Mouse (Mus musculus): ENCODE results near the gene Dnajc22. TPM values are rescaled to one million over a fixed set of nuclear protein-coding genes. Genes with fewer than 3 reads are reported as not detected.

Gene Dnajc22
- polyA plus RNA-seq, 1 experiment, result not detected

DNA sequence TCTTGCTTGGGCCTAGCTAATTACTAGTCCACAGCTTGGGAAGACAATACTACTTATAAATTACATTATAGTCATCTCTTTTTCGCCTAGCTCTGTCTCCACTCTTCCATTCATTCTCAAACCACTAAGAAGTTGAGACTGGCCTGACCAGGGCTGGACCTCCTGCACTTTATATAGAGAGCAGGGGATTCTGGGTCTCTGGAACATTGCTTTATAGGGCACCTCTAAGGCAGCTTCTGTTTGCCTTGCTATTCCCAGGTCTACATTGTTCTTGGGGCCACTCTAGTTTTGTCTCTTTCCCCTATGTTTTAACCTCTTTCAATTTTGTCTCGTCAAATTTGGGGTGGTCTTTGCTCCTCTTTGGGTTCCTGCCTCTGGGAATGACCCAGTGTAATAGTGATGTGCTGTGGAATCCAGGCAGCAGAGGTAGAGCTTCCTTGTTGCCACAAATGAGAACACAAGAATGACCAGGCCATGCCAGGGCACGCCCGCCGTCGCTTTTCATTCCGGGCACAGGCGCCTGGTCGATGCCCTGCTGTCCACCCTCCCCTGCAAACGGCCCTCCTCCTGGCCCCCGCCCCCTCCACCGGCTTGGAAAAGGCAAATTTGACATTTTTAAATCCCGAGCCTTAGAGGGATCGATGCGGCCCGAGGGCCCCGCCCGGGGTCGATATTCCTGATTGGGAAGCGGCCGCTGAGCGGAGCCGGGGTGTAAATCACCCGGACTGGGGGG, 3.3 kb downstream of the Dnajc22 start:
- Histone ChIP-seq H3K9me3 (no peaks in the 10 kb centered on the region), H3K4me1 (peaks cover 62% of the 10 kb centered on the region), H3K4me3 (replicated peaks) (peak overlapping the region; percentile 88), H3K27me3 (replicated peaks) (peaks cover 93% of the 10 kb centered on the region), H3K36me3 (replicated peaks; ENCODE audit: low read length) (no peaks in the 10 kb centered on the region)
- TF ChIP-seq FLI1 (IDR thresholded peaks at IDR 0.05; ENCODE audit: low read length) (no peak), GATA1 (IDR thresholded peaks at IDR 0.05; ENCODE audit: borderline replicate concordance, low read length) (no peak)

DNA sequence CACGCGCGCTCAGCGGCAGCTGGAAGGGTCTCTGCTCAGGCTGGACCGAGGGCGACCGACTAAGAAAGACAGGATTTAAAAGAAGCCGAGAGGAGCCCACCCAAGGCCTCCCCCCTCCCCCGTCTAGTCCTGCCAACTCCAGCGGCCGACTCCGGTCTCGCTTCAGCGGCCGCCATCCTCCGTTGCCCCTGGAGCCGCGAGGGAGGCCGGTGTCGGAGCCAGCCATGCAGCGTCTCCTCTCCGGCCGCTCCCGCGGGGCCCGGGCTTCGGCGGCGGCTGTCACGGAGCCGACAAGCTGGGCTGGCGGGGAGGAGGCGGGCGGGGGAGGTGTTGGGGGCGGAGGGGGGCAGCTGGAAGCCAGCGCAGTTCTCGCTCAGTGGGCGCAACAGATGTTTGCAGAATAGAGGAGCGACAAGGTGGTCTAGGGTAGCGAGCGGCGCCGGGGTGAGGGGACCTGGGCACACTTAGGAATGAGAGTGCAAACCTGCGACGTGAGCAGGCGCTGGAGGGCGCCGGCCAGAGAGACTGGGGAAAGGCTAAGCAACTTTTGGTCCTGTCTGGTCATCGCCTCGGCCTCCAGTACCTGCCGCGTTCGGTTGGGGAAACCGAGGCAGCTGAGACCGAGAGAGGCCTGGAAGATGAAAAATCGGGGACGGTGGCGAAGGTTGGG, 4.0 kb downstream of the Dnajc22 start:
- Histone ChIP-seq H3K36me3 (replicated peaks; ENCODE audit: low read length) (no peaks in the 10 kb centered on the region), H3K4me1 (peaks cover 59% of the 10 kb centered on the region), H3K4me3 (replicated peaks) (peak overlapping the region; percentile 88), H3K9me3 (no peaks in the 10 kb centered on the region), H3K27me3 (replicated peaks) (peaks cover 94% of the 10 kb centered on the region)
- no peak for TF ChIP-seq FLI1 (IDR thresholded peaks at IDR 0.05; ENCODE audit: low read length)
- TF ChIP-seq GATA1 (IDR thresholded peaks at IDR 0.05; ENCODE audit: borderline replicate concordance, low read length), result no peak

GRCm38 (mm10) chr15:99097840-99098492, 5.0 kb downstream of the Dnajc22 start:
- Histone ChIP-seq H3K4me1 (peaks cover 55% of the 10 kb centered on the region), H3K4me3 (replicated peaks) (peak overlapping the region; percentile 88), H3K36me3 (replicated peaks; ENCODE audit: low read length) (no peaks in the 10 kb centered on the region), H3K27me3 (replicated peaks) (peaks cover 84% of the 10 kb centered on the region), H3K9me3 (no peaks in the 10 kb centered on the region)
- TF ChIP-seq FLI1 (IDR thresholded peaks at IDR 0.05; ENCODE audit: low read length) (no peak), GATA1 (IDR thresholded peaks at IDR 0.05; ENCODE audit: borderline replicate concordance, low read length) (no peak)

- H3K9me3 ChIP-seq, result no peaks in the 10 kb centered on the region
- H3K27me3 ChIP-seq (replicated peaks), result peaks cover 79% of the 10 kb centered on the region
- no peaks in the 10 kb centered on the region for H3K36me3 ChIP-seq (replicated peaks; ENCODE audit: low read length)
- H3K4me1 ChIP-seq, result peaks cover 50% of the 10 kb centered on the region
- H3K4me3 ChIP-seq (replicated peaks), result peak overlapping the region; percentile 88
- no peak for TF ChIP-seq GATA1 (IDR thresholded peaks at IDR 0.05; ENCODE audit: borderline replicate concordance, low read length)
- no peak for TF ChIP-seq FLI1 (IDR thresholded peaks at IDR 0.05; ENCODE audit: low read length)
These were observed 5.5 kb downstream of the Dnajc22 start for GRCm38 (mm10) chr15:99098493-99098861.

- TF ChIP-seq FLI1 (IDR thresholded peaks at IDR 0.05; ENCODE audit: low read length) (no peak), GATA1 (IDR thresholded peaks at IDR 0.05; ENCODE audit: borderline replicate concordance, low read length) (no peak)
- H3K4me1 ChIP-seq, result peaks cover 45% of the 10 kb centered on the region
- peak overlapping the region; percentile 1 for H3K4me3 ChIP-seq (replicated peaks)
- peaks cover 77% of the 10 kb centered on the region for H3K27me3 ChIP-seq (replicated peaks)
- no peaks in the 10 kb centered on the region for H3K9me3 ChIP-seq
- H3K36me3 ChIP-seq (replicated peaks; ENCODE audit: low read length), result no peaks in the 10 kb centered on the region
These were observed 6.2 kb downstream of the Dnajc22 start for GRCm38 (mm10) chr15:99099139-99099556.

DNA sequence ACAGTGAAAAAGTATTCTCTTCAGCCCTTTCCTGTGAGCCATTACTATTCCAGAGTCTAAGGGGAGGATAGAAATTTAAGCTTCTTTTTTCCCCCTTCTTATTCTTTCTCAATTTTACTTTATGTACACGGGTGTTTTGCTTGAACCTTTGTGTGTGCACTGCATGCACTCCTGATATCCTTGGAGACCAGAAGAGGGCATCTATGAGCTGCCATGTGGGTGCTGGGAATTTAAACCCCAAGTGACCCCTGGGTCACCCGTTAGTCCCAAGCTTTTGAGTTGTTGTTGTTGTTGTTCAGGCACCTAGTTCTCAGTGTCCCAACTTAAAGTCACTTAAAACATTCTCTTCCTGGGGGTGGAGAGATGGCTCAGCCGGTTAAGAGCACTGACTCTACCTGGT, 7.0 kb downstream of the Dnajc22 start:
- TF ChIP-seq GATA1 (IDR thresholded peaks at IDR 0.05; ENCODE audit: borderline replicate concordance, low read length) (no peak), FLI1 (IDR thresholded peaks at IDR 0.05; ENCODE audit: low read length) (no peak)
- no peaks in the 10 kb centered on the region for H3K9me3 ChIP-seq
- peaks cover 40% of the 10 kb centered on the region for H3K4me1 ChIP-seq
- no peaks in the 10 kb centered on the region for H3K36me3 ChIP-seq (replicated peaks; ENCODE audit: low read length)
- peaks cover 70% of the 10 kb centered on the region for H3K27me3 ChIP-seq (replicated peaks)
- H3K4me3 ChIP-seq (replicated peaks), result no peak overlapping the region

DNA sequence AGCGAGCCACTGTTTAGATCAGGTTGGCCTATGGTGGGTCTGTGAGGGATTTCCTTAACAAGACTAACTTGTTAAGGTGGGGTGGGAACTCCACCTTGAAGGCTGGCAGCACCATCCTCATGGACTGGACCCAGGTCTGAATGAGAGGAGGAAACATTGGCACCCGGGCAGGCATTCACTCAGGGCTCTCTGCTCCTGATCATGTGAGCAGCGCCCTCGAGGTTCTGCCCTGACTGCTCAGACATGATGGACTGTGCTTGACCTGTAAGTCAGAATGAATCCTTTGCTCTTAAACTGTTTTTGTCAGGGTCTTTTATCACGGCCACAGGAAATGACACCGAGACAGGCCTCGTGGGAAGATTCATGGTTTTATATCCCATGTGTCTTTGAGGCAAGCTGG, 12.3 kb downstream of the Dnajc22 start:
- H3K4me1 ChIP-seq, result peaks cover 5% of the 10 kb centered on the region
- H3K4me3 ChIP-seq (replicated peaks), result no peak overlapping the region
- no peaks in the 10 kb centered on the region for H3K36me3 ChIP-seq (replicated peaks; ENCODE audit: low read length)
- TF ChIP-seq GATA1 (IDR thresholded peaks at IDR 0.05; ENCODE audit: borderline replicate concordance, low read length) (no peak), FLI1 (IDR thresholded peaks at IDR 0.05; ENCODE audit: low read length) (no peak)
- H3K27me3 ChIP-seq (replicated peaks), result peaks cover 37% of the 10 kb centered on the region
- H3K9me3 ChIP-seq, result no peaks in the 10 kb centered on the region

DNA sequence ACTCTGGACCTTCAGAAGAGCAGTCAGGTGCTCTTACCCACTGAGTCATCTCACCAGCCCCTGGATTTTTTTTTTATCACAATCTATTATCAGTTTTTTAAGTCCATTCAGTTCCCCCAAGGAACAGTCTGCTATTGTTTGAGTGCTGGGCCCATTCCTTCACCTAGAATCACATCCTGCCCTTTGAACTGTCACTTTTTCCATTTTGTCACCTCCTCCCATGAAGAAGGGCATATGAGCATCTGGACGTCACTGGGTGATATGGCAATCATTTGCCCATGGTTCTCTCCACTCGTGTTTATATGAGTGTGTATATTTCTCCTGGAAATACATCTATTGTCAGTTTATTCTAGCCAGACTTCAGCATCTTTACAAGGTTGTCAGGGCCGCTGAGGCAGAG, 14.9 kb downstream of the Dnajc22 start:
- Histone ChIP-seq H3K4me3 (replicated peaks) (no peak overlapping the region), H3K4me1 (peaks cover 16% of the 10 kb centered on the region), H3K9me3 (no peaks in the 10 kb centered on the region), H3K27me3 (replicated peaks) (peaks cover 26% of the 10 kb centered on the region), H3K36me3 (replicated peaks; ENCODE audit: low read length) (no peaks in the 10 kb centered on the region)
- TF ChIP-seq GATA1 (IDR thresholded peaks at IDR 0.05; ENCODE audit: borderline replicate concordance, low read length) (no peak), FLI1 (IDR thresholded peaks at IDR 0.05; ENCODE audit: low read length) (no peak)

DNA sequence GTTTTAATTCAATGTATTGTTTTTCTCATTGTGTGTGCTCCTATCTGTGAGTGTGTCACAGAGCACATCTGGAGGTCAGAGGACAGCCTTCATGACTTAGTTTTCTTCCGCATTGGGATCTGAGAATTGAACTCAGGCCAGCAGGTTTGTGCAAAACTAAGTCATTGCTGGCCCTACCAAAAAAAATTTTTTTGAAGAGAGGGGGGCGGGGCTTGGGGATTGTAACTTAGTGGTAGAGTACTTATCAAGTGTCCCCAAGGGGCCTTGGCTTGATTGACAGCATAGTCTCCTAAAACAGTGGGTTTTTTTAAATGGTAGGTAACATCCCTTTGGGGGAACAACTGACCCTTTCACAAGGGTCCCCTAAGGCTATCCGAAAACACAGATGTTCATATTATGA, 18.2 kb downstream of the Dnajc22 start:
- H3K4me3 ChIP-seq (replicated peaks), result no peak overlapping the region
- H3K27me3 ChIP-seq (replicated peaks), result peaks cover 20% of the 10 kb centered on the region
- H3K4me1 ChIP-seq, result peaks cover 17% of the 10 kb centered on the region
- H3K9me3 ChIP-seq, result no peaks in the 10 kb centered on the region
- TF ChIP-seq FLI1 (IDR thresholded peaks at IDR 0.05; ENCODE audit: low read length), result no peak
- no peak for TF ChIP-seq GATA1 (IDR thresholded peaks at IDR 0.05; ENCODE audit: borderline replicate concordance, low read length)
- H3K36me3 ChIP-seq (replicated peaks; ENCODE audit: low read length), result no peaks in the 10 kb centered on the region

GRCm38 (mm10) chr15:99111809-99112208, 18.8 kb downstream of the Dnajc22 start:
- no peaks in the 10 kb centered on the region for H3K9me3 ChIP-seq
- H3K27me3 ChIP-seq (replicated peaks), result peaks cover 20% of the 10 kb centered on the region
- TF ChIP-seq FLI1 (IDR thresholded peaks at IDR 0.05; ENCODE audit: low read length) (no peak), GATA1 (IDR thresholded peaks at IDR 0.05; ENCODE audit: borderline replicate concordance, low read length) (no peak)
- H3K4me1 ChIP-seq, result peaks cover 24% of the 10 kb centered on the region
- no peak overlapping the region for H3K4me3 ChIP-seq (replicated peaks)
- no peaks in the 10 kb centered on the region for H3K36me3 ChIP-seq (replicated peaks; ENCODE audit: low read length)
